Mouse (Mus musculus) spleen, adult 2 months (tissue): ENCODE data around the gene Sh3pxd2b. TPM values are rescaled to one million over a fixed set of nuclear protein-coding genes. Genes with fewer than 3 reads are reported as not detected.

Source experiments
- DNase-seq, 2 experiments: peaks; one replicate each; pipeline versions ENCODE4 v3.0.0 to v3.0.0-alpha.2; 2012 to 2021; ENCODE audit warnings: low spot score in 2 of 2, low read depth in 1 of 2
- H3K27ac ChIP-seq: fragments of 200-500 bp; 2 replicates; pipeline ENCODE4 v1.5.1; 2012; ENCODE audit warnings: low read length, inconsistent platforms; ENCODE audit not compliant: insufficient read depth
- H3K27me3 ChIP-seq: fragments of 200-500 bp; 2 replicates; pipeline ENCODE4 v1.6.1; 2012; ENCODE audit warnings: mild to moderate bottlenecking, moderate library complexity, low read length, inconsistent platforms; ENCODE audit not compliant: control insufficient read depth, insufficient read depth
- H3K36me3 ChIP-seq: fragments of 200-500 bp; 2 replicates; pipeline ENCODE4 v1.6.1; 2012; ENCODE audit warnings: mild to moderate bottlenecking, low read length, inconsistent platforms; ENCODE audit not compliant: control insufficient read depth, insufficient read depth
- H3K4me1 ChIP-seq: fragments of 200-500 bp; 2 replicates; pipeline ENCODE4 v1.6.1; 2011; ENCODE audit warnings: inconsistent platforms; ENCODE audit not compliant: control insufficient read depth, insufficient read depth, insufficient read length
- H3K4me3 ChIP-seq: fragments of 200-500 bp; 2 replicates; pipeline ENCODE4 v1.5.1; 2011; ENCODE audit warnings: mild to moderate bottlenecking, inconsistent platforms; ENCODE audit not compliant: insufficient read depth, insufficient read length; ENCODE audit errors: extremely low read depth
- CTCF ChIP-seq: fragments of 200-500 bp; IDR thresholded peaks from 2 replicates; pipeline ENCODE4 v1.5.1; 2011; ENCODE audit warnings: mild to moderate bottlenecking, inconsistent platforms; ENCODE audit not compliant: insufficient read depth, insufficient read length, insufficient replicate concordance; ENCODE audit errors: extremely low read depth
- POLR2A ChIP-seq: fragments of 200-500 bp; IDR thresholded peaks from 2 replicates; pipeline ENCODE4 v1.6.1; 2011; ENCODE audit warnings: low read depth, low read length, inconsistent platforms
- WGBS: fragments of 180-500 bp; shearing (Covaris S2); methylation state at CpG from one replicate; pipeline ENCODE4 v1.1.7; 2018; 5-methylcytosine and 5-hydroxymethylcytosine counted together
- polyA plus RNA-seq: library from polyadenylated mRNA; depleted of rRNA; stranded (reverse); fragments of >200 nt; gene quantifications from 2 replicates; pipeline ENCODE4 v1.2.3, GENCODE M21; 2012

The Sh3pxd2b gene
- polyA plus RNA-seq, 1 experiment: 2.8 TPM

DNA sequence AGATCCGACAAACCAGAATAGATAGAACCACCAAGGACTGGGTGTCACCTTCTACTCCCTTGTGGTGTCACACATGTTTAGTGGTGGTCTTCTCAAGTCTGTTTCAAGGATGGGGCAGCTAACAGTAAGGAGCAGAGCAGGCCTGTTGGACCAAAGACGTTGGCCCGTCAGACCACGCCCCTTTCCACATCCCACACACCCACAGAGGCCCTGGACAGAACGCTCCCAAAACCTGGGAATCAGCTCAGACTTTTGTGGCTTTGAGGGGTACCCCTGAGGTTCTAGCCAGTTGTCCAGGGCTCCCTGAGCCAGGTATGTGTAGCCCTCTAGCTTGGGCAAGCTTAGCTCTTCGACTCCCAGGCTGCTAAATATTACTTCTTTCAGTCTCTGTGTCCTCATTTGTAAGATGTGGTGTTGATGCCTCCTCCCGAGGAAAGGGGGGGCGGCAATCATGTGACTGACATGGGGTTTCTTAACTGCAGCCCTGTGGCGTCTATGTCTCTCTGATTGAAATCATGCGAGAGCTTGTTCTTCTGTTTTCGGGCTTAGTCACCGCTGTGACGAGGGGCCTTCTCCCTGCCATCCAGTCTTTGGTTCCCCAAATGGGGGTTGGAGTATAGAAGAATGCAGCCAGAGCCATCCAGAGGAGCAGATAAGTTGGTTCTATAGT is 1.8 kb downstream of the Sh3pxd2b start:
- Histone ChIP-seq H3K27ac (no peak overlapping the region), H3K27me3 (peaks cover 9% of the 10 kb centered on the region), H3K36me3 (no peaks in the 10 kb centered on the region), H3K4me1 (peaks cover 2% of the 10 kb centered on the region), H3K4me3 (no peak overlapping the region)
- no peak for DNase-seq
- WGBS: 50% methylated on average over 13 of the region's 13 CpGs
- TF ChIP-seq POLR2A (no peak), CTCF (no peak)

DNA sequence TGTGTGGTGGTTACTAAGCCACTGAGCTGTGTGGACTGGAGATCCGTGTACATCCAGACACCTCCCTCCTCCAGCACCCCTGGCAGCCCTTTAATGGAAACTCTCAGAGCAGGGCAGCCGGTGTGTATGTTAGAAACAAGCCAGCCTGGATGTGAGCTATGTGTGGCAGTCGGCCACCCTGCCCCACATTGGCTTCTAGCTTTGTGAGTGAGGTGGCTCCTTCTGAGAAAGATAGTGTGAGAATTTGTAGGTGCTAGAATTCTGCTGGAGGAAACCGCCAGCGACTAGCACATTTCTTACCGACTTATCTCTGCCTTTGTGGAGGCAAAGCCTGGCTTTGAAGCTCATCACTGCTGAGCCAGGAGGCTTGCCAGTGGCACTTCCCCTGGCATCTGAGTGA is 5.3 kb downstream of the Sh3pxd2b start:
- WGBS: 78% methylated on average over 6 of the region's 6 CpGs
- Histone ChIP-seq H3K4me1 (peaks cover 1% of the 10 kb centered on the region; the same call in 1 of the 2 replicates), H3K4me3 (no peak overlapping the region), H3K36me3 (no peaks in the 10 kb centered on the region), H3K27me3 (no peaks in the 10 kb centered on the region; the same call in 1 of the 2 replicates), H3K27ac (no peak overlapping the region)
- no peak for DNase-seq
- no peak for TF ChIP-seq CTCF
- no peak for TF ChIP-seq POLR2A

DNA sequence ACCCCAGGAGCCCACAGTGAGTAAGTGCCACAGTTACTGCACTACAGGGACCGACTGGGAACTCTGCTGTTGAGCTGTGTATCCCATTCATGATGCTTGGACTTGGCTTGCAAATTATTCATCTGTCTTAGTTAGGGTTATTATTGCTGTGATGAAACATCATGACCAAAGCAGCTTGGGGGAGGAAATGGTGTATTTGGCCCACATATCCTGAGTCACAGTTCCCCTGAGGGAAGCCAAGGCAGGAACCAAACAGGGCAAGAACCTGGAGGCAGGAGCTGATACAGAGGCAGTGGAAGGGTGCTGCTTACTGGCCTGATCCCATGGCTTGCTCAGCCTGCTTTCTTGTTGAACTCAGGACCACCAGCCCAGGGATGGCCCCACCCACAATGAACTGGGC is 7.8 kb downstream of the Sh3pxd2b start:
- Histone ChIP-seq H3K4me3 (no peak overlapping the region), H3K27me3 (no peaks in the 10 kb centered on the region), H3K27ac (no peak overlapping the region), H3K36me3 (no peaks in the 10 kb centered on the region), H3K4me1 (no peaks in the 10 kb centered on the region; the same call in 1 of the 2 replicates)
- no peak for DNase-seq
- 85% methylated on average over 1 of the region's 1 CpGs for WGBS
- TF ChIP-seq POLR2A (no peak), CTCF (no peak)

DNA sequence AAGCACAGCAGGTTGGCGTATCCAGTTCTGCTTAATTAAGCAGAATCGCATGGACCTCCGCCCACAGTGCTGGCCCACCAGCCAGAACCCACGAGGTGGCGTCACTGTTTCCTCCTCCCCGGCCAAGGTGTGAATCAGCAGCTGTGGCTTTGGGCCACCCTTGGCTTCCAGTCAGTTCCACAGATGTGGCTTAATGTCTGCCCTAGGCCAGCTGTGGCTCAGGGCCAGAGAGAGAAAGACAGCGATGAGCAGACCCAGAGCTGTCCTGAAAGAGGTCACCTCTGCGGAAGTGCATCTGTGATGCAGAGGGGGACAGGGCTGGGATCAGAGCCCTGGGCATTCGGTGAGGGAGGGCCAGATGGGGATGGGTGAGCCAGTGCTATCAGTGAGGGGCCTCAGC is 10.1 kb downstream of the Sh3pxd2b start:
- Histone ChIP-seq H3K36me3 (no peaks in the 10 kb centered on the region), H3K27me3 (no peaks in the 10 kb centered on the region), H3K4me3 (no peak overlapping the region), H3K27ac (no peak overlapping the region), H3K4me1 (no peaks in the 10 kb centered on the region; the same call in 1 of the 2 replicates)
- 26% methylated on average over 9 of the region's 9 CpGs for WGBS
- no peak for DNase-seq
- TF ChIP-seq CTCF (no peak), POLR2A (no peak)

DNA sequence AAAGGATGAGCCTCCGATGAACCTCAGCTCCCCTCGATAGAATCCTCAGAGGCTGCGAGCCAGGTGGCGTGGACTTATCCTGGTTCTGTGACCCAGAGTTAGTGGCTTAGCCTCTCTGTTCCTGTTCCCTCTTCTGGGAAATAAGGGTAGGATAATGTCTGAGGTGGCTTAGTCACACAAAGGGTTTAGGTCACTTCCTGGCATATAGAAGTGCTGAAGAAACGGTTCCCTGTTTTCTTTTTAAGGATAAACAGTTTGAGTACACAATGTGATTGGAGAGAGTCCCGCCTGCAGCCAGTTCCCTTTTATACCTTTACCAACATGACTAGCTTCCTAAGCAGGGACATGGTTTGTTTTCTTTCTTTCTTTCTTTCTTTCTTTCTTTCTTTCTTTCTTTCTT is 10.8 kb downstream of the Sh3pxd2b start:
- DNase-seq: no peak
- Histone ChIP-seq H3K27ac (no peak overlapping the region), H3K4me1 (no peaks in the 10 kb centered on the region; the same call in 1 of the 2 replicates), H3K27me3 (no peaks in the 10 kb centered on the region), H3K36me3 (no peaks in the 10 kb centered on the region), H3K4me3 (no peak overlapping the region)
- 58% methylated on average over 6 of the region's 6 CpGs for WGBS
- TF ChIP-seq POLR2A: no peak
- no peak for TF ChIP-seq CTCF

DNA sequence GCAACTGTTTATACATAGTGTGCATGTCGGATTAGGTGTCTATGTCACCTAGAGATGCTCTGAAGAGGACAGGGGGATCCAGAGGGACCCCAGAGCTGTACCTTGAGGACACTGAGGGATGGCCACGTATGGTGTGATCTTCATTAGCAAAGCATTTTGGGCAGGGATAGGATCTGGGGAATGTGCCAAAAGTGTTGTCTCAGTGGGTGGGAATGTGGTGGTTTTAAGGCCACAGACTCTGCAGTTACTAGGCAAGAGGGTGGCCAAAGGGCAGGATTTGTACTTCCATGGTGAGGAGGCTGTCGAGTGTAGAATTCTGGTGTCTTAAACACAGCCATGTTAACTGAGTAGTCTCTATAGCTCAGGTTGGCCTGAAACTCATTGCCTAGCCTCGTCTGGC is 11.9 kb downstream of the Sh3pxd2b start:
- no peak overlapping the region for H3K4me3 ChIP-seq
- no peaks in the 10 kb centered on the region for H3K27me3 ChIP-seq
- no peak for DNase-seq
- no peak overlapping the region for H3K27ac ChIP-seq
- no peak for TF ChIP-seq CTCF
- TF ChIP-seq POLR2A: no peak
- no peaks in the 10 kb centered on the region for H3K36me3 ChIP-seq
- no peaks in the 10 kb centered on the region; the same call in 1 of the 2 replicates for H3K4me1 ChIP-seq
- WGBS: 85% methylated on average over 4 of the region's 4 CpGs

DNA sequence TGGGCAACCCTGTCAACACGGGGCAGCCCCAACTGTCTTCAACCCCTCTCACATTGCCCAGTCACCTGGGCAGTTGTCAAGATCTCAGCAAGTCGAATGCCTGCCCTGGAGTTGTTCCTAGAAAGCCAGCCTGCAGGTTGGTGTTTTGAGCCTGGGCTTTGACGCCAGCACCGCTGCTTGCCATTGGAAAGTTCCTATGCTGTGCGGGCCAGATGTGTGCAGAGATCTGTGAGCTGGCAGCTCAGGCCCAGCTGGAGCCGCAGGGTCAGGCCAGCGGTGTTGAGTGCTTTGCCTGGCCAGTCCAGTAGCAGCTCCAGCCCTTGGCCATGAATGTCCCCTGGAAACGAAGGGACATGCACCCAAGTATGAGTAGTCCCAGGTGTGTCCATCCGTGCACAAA is 14.2 kb downstream of the Sh3pxd2b start:
- no peaks in the 10 kb centered on the region for H3K36me3 ChIP-seq
- WGBS: 87% methylated on average over 9 of the region's 9 CpGs
- H3K4me3 ChIP-seq: no peak overlapping the region
- H3K27me3 ChIP-seq: no peaks in the 10 kb centered on the region
- DNase-seq: no peak
- TF ChIP-seq CTCF: no peak
- TF ChIP-seq POLR2A: no peak
- no peak overlapping the region for H3K27ac ChIP-seq
- no peaks in the 10 kb centered on the region; the same call in 1 of the 2 replicates for H3K4me1 ChIP-seq
